Comparison of ENCODE assay signal across 10 mouse cellular contexts in the genomic region with DNA sequence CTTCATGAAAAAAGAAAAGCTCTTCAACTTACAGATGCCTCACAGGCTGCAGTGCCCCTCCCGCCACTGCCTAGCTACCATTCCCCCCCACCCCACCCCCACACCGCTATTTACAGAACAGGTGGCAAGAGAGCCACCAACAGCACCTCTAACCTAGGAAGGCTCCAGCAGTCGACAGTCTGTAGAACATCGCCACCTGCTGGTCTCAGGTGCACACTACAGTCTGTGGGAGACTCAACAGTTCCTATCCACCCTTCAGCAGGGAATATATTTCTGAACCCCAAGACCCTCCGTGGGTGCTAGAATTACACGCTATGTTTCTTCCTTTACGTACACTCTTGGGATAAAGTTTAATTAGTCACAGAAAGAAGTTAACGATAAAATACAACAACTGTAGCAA.
A peak's percentile ranks its signal among the peaks of the same experiment; 100 is the strongest.
DNase-seq lines count a peak whose midpoint lies in the region; ATAC-seq and TF ChIP-seq lines count a peak whose summit lies in the region.
"Had no signal": no experiment of that assay in that cellular context is flagged by ENCODE, and none has a peak within 500 bp of the region (broad histone marks: within the 10 kb centered on the region; RNA-seq: fewer than 3 reads in every experiment).

No protein-coding gene starts in this region.

- H3K27me3 ChIP-seq in kidney, embryonic 14.5 days (ENCODE audit: control insufficient read depth, insufficient read depth, low read length) = no peaks in the 10 kb centered on the region
- no peaks in the 10 kb centered on the region for H3K27me3 ChIP-seq in G1E (ENCODE audit: insufficient read depth, low read length)
- H3K27me3 ChIP-seq in cerebellum, adult 2 months (ENCODE audit: control insufficient read depth, insufficient read depth, low read length) = no peaks in the 10 kb centered on the region
- no peaks in the 10 kb centered on the region for H3K27me3 ChIP-seq in midbrain, embryonic 14.5 days (ENCODE audit: control insufficient read depth, insufficient read depth, low read length)
- H3K27me3 ChIP-seq: embryonic facial prominence, embryonic 15.5 days; liver, embryonic 15.5 days had no signal

- no peak overlapping the region for H3K4me3 ChIP-seq in kidney, embryonic 14.5 days (ENCODE audit: low read length)
- H3K4me3 ChIP-seq in G1E (ENCODE audit: low read depth, low read length) = no peak overlapping the region
- H3K4me3 ChIP-seq in cerebellum, adult 2 months (replicated peaks; ENCODE audit: insufficient read depth, low read depth, low read length) = no peak overlapping the region
- H3K4me3 ChIP-seq in midbrain, embryonic 14.5 days (replicated peaks; ENCODE audit: low read depth, low read length) = no peak overlapping the region
- H3K4me3 ChIP-seq: embryonic facial prominence, embryonic 15.5 days; liver, embryonic 15.5 days had no signal

- peak; percentile 74 for DNase-seq in kidney, adult 18-20 months
- peak; percentile 17 for DNase-seq in G1E (ENCODE audit: low spot score)
- DNase-seq in cerebellum, adult 2 months = peak; percentile 69 to 79
- DNase-seq in gastrocnemius, postnatal 10 days = peak; percentile 74
- DNase-seq in kidney, postnatal 14 days = peak; percentile 77
- DNase-seq in midbrain, embryonic 14.5 days = peak; percentile 90
- DNase-seq in spleen, postnatal 4 days (ENCODE audit: low spot score in 2 of 2) = peak; percentile 56 to 87

- H3K4me2 ChIP-seq in kidney, embryonic 14.5 days (replicated peaks; ENCODE audit: low read depth, low read length) = no peak overlapping the region
- H3K4me2 ChIP-seq in midbrain, embryonic 14.5 days (ENCODE audit: low read length) = no peak overlapping the region
- H3K4me2 ChIP-seq: embryonic facial prominence, embryonic 15.5 days; liver, embryonic 15.5 days had no signal

- no peak overlapping the region for H3K27ac ChIP-seq in kidney, embryonic 14.5 days (ENCODE audit: low read depth, low read length)
- H3K27ac ChIP-seq in cerebellum, adult 2 months (ENCODE audit: insufficient read depth, low read length) = no peak overlapping the region
- no peak overlapping the region for H3K27ac ChIP-seq in midbrain, embryonic 14.5 days (replicated peaks; ENCODE audit: low read depth, low read length)
- H3K27ac ChIP-seq: embryonic facial prominence, embryonic 15.5 days; liver, embryonic 15.5 days had no signal

- no peak for ATAC-seq in kidney, embryonic 14.5 days (ENCODE audit: low FRiP score, low TSS enrichment)
- no peak for ATAC-seq in G1E (ENCODE audit: extremely low read depth, insufficient number of reproducible peaks, low FRiP score, poor library complexity, severe bottlenecking)
- ATAC-seq in midbrain, embryonic 14.5 days (ENCODE audit: low FRiP score, low TSS enrichment) = no peak

- TF ChIP-seq CTCF in G1E (IDR thresholded peaks at IDR 0.05; ENCODE audit: low read depth, low read length) = peak; percentile 38; the same call in 1 of the 2 replicates
- TF ChIP-seq CTCF in cerebellum, adult 2 months (IDR thresholded peaks at IDR 0.05; ENCODE audit: borderline replicate concordance, insufficient read depth, low read depth, low read length) = peak; percentile 93

- no peak for TF ChIP-seq POLR2A in cerebellum, adult 2 months (IDR thresholded peaks at IDR 0.05; ENCODE audit: borderline replicate concordance, insufficient read depth, low read length)

- H3K36me3 ChIP-seq in kidney, embryonic 14.5 days (ENCODE audit: control insufficient read depth, insufficient read depth, low read length) = no peaks in the 10 kb centered on the region
- no peaks in the 10 kb centered on the region for H3K36me3 ChIP-seq in G1E (replicated peaks)
- H3K36me3 ChIP-seq in midbrain, embryonic 14.5 days (ENCODE audit: control insufficient read depth, insufficient read depth, low read length) = 0 out of 2 replicates have a peak, but pooled peaks cover 9% of the 10 kb centered on the region
- H3K36me3 ChIP-seq: embryonic facial prominence, embryonic 15.5 days; liver, embryonic 15.5 days had no signal

- H3K9ac ChIP-seq in kidney, embryonic 14.5 days (ENCODE audit: low read depth, low read length) = no peak overlapping the region
- H3K9ac ChIP-seq in midbrain, embryonic 14.5 days (replicated peaks; ENCODE audit: low read length) = no peak overlapping the region
- H3K9ac ChIP-seq: embryonic facial prominence, embryonic 15.5 days; liver, embryonic 15.5 days had no signal

- WGBS in kidney, embryonic 14.5 days = 22% methylated on average over 8 of the region's 8 CpGs
- WGBS in cerebellum, adult 2 months = 21% methylated on average over 8 of the region's 8 CpGs
- WGBS in midbrain, embryonic 14.5 days = 18% methylated on average over 8 of the region's 8 CpGs

- H3K4me1 ChIP-seq in kidney, embryonic 14.5 days (ENCODE audit: control insufficient read depth, insufficient read depth, low read length) = no peaks in the 10 kb centered on the region
- no peaks in the 10 kb centered on the region for H3K4me1 ChIP-seq in G1E (ENCODE audit: insufficient read depth, low read depth, low read length)
- H3K4me1 ChIP-seq in cerebellum, adult 2 months (ENCODE audit: control insufficient read depth, insufficient read depth, low read length) = no peaks in the 10 kb centered on the region
- H3K4me1 ChIP-seq in midbrain, embryonic 14.5 days (ENCODE audit: control insufficient read depth, insufficient read depth, low read length) = no peaks in the 10 kb centered on the region
- H3K4me1 ChIP-seq: embryonic facial prominence, embryonic 15.5 days; liver, embryonic 15.5 days had no signal

- H3K9me3 ChIP-seq in kidney, embryonic 14.5 days (ENCODE audit: control insufficient read depth, low read length) = no peaks in the 10 kb centered on the region
- peaks cover 31% of the 10 kb centered on the region for H3K9me3 ChIP-seq in G1E (replicated peaks)
- H3K9me3 ChIP-seq in midbrain, embryonic 14.5 days (ENCODE audit: control insufficient read depth, low read length) = no peaks in the 10 kb centered on the region
- H3K9me3 ChIP-seq: embryonic facial prominence, embryonic 15.5 days; liver, embryonic 15.5 days had no signal

Comparison
In these comparisons a context has a peak if more than half of its experiments do, and no peak if none do; other contexts are left out.
1. DNase-seq: peak in every context shown above with its lines; median percentile 90 in midbrain, embryonic 14.5 days; 77 in kidney, postnatal 14 days; 74 in kidney, adult 18-20 months; 74 in cerebellum, adult 2 months; 74 in gastrocnemius, postnatal 10 days; 72 in spleen, postnatal 4 days; 17 in G1E.